Mouse (Mus musculus) liver, embryonic 11.5 days (tissue): ENCODE results near the gene Prkab1. TPM values are rescaled to one million over a fixed set of nuclear protein-coding genes. Genes with fewer than 3 reads are reported as not detected.

Experiments used
- ATAC-seq: fragments of 200-750 bp; cut with Nextera tagmentation; replicated peaks from 2 replicates; pipeline ENCODE4 v1.8.0; 2017; ENCODE audit warnings: moderate number of reproducible peaks, mild to moderate bottlenecking, moderate TSS enrichment, moderate library complexity; ENCODE audit not compliant: low FRiP score
- DNase-seq: peaks from one replicate; pipeline ENCODE4 v3.0.0-alpha.2; 2017; ENCODE audit warnings: low spot score
- H3K27ac ChIP-seq: fragments of 300-500 bp; sonication (generic); 2 replicates; pipeline ENCODE4 v1.5.1; 2014; ENCODE audit warnings: mild to moderate bottlenecking, low read depth, low read length, control low read depth
- H3K27me3 ChIP-seq: fragments of 300-500 bp; sonication (generic); replicated peaks from 2 replicates; pipeline ENCODE4 v1.6.1; 2014; ENCODE audit warnings: low read length, mixed read lengths; ENCODE audit not compliant: control insufficient read depth, insufficient read depth
- H3K36me3 ChIP-seq: fragments of 300-500 bp; sonication (generic); 2 replicates; pipeline ENCODE4 v1.6.1; 2014; ENCODE audit warnings: mild to moderate bottlenecking, low read length, moderate library complexity, mixed read lengths; ENCODE audit not compliant: control insufficient read depth, insufficient read depth
- H3K4me1 ChIP-seq: fragments of 300-500 bp; sonication (generic); replicated peaks from 2 replicates; pipeline ENCODE4 v1.6.1; 2014; ENCODE audit warnings: low read length, mixed read lengths; ENCODE audit not compliant: control insufficient read depth, insufficient read depth
- H3K4me2 ChIP-seq: fragments of 300-500 bp; sonication (generic); 2 replicates; pipeline ENCODE4 v1.6.1; 2014; ENCODE audit warnings: mild to moderate bottlenecking, control low read depth, moderate library complexity
- H3K4me3 ChIP-seq: fragments of 300-500 bp; sonication (generic); 2 replicates; pipeline ENCODE4 v1.5.1; 2014; ENCODE audit warnings: low read depth, low read length, control low read depth
- H3K9ac ChIP-seq: fragments of 300-500 bp; sonication (generic); 2 replicates; pipeline ENCODE4 v1.6.1; 2014; ENCODE audit warnings: low read depth, low read length, control low read depth
- H3K9me3 ChIP-seq: fragments of 300-500 bp; sonication (generic); 2 replicates; pipeline ENCODE4 v1.6.1; 2016; ENCODE audit warnings: low read length, inconsistent platforms, mixed read lengths; ENCODE audit not compliant: control insufficient read depth
- WGBS: fragments of 180-500 bp; shearing (Covaris S2); extraction: QIAGEN DNeasy Blood & Tissue Kit; methylation state at CpG from one replicate; pipeline ENCODE4 v1.1.7; 2014; 5-methylcytosine and 5-hydroxymethylcytosine counted together
- polyA plus RNA-seq: library from polyadenylated mRNA; unstranded; fragments of >200 nt; fragmentation: Nextera tagmentation; extraction: Ambion mirVana; gene quantifications from 2 replicates; pipeline ENCODE4 v1.2.1, GENCODE M21; 2014

Gene Prkab1
- polyA plus RNA-seq, 1 experiment from 2014 or later, result 109 TPM

DNA sequence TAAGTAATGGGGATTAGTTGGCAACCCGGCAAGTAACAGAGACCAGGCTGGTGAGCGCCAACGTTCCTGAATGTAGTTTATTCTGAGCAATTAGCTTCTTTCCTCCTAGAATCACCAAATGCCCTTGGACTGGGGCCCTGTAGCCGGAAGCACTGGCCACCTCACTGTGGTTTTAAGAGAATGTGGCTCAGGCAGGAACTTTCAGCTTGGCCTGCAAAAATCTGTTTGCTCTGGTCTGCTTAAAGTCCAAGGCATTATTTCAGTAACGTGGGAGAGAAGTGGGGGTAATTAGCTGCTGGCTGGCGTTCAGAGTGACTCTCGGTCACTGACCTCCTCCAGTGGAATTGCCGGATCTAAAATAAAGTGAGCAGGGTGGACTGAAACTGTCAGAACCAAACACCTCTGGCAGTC is 1.1 kb downstream of the Prkab1 start:
- ATAC-seq (no peak), DNase-seq (no peak)
- no peaks in the 10 kb centered on the region for H3K27me3 ChIP-seq
- WGBS, result 12% methylated on average over 8 of the region's 8 CpGs
- peaks cover 32% of the 10 kb centered on the region for H3K36me3 ChIP-seq
- peak overlapping the region; percentile 86 for H3K9ac ChIP-seq
- H3K9me3 ChIP-seq, result no peaks in the 10 kb centered on the region
- H3K4me3 ChIP-seq, result peak overlapping the region; percentile 80
- H3K27ac ChIP-seq, result peak overlapping the region; percentile 96
- peaks cover 58% of the 10 kb centered on the region for H3K4me1 ChIP-seq
- peak overlapping the region; percentile 80 for H3K4me2 ChIP-seq

DNA sequence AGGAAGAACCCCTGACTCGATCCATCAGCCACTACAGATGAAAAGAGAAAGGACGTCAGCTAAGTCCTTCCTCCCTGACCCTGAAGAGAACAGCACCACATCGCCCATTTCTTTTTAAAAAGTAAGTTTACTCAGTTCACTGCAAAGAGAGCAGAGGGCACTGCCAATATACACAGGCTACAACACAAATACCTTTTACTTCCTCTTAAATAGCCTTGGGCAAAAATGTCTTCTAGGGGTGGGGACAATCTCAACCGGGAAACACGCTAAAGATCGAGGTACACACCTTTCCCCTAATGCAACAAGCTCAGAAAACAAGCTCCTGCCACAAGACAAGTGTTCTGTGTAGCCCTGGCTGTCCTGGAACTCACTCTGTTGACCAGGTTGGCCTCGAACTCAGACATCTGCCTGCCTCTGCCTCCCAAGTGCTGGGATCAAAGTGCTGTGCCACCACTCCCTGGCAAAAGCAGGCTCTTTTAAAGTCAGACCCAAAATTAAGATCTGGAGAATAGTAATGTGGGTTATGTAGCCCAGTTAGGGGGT is 1.6 kb downstream of the Prkab1 start:
- ATAC-seq (no peak), DNase-seq (no peak)
- Histone ChIP-seq H3K4me2 (peak overlapping the region; percentile 80), H3K27ac (peak overlapping the region; percentile 96), H3K9me3 (no peaks in the 10 kb centered on the region), H3K36me3 (peaks cover 37% of the 10 kb centered on the region), H3K9ac (peak overlapping the region; percentile 86), H3K4me1 (peaks cover 53% of the 10 kb centered on the region), H3K4me3 (peak overlapping the region; percentile 80), H3K27me3 (no peaks in the 10 kb centered on the region)
- WGBS, result 39% methylated on average over 7 of the region's 7 CpGs

DNA sequence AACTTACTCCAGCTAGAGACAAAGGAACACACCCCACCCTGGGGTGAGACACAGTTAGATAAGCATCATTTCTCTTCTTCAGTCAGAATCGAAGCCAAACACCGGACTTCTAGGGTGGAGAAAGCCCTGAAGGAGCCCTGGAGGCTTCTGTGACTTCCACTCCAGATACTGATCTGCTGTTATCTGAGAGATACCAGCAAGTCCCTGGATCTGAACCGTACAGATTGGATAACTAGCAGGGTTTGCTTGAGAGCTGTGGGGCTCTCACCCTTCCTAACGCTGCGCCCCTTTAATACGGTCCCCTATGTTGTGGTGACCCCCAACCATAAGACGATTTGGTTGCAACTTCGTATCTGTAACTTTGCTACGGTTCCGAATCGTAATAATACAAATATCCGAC is 2.2 kb downstream of the Prkab1 start:
- H3K9me3 ChIP-seq, result no peaks in the 10 kb centered on the region
- H3K36me3 ChIP-seq, result peaks cover 43% of the 10 kb centered on the region
- peaks cover 53% of the 10 kb centered on the region for H3K4me1 ChIP-seq
- DNase-seq, result no peak
- H3K4me3 ChIP-seq, result peak overlapping the region; percentile 80
- peak overlapping the region; percentile 80 for H3K4me2 ChIP-seq
- H3K27me3 ChIP-seq, result no peaks in the 10 kb centered on the region
- 0 out of 2 replicates have a peak, but pooled peaks have one; percentile 4 for ATAC-seq
- peak overlapping the region; percentile 96 for H3K27ac ChIP-seq
- H3K9ac ChIP-seq, result peak overlapping the region; percentile 86
- 60% methylated on average over 12 of the region's 12 CpGs for WGBS

DNA sequence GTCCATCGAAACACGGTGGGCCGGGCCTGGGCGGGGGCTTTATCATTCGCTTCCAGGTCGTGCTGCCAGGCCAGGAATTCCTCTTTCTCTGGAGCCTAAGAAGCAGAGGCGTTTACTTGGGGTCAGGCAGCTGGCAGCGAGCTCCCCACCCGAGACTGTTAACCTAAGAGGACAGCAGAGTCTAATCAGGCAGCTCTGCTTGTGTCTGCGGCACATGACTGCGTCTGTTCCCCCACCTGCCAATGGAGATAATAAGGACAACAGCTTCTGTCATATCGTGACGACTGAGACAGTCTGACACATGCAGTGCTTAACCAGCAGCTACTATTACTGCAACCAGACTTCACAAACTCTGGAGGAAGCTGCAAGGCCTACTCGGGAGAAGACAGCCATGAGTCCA is 2.8 kb downstream of the Prkab1 start:
- Histone ChIP-seq H3K9ac (peak overlapping the region; percentile 86), H3K4me2 (peak overlapping the region; percentile 80), H3K9me3 (no peaks in the 10 kb centered on the region), H3K4me3 (peak overlapping the region; percentile 80), H3K27me3 (no peaks in the 10 kb centered on the region), H3K27ac (peak overlapping the region; percentile 96), H3K36me3 (peaks cover 49% of the 10 kb centered on the region), H3K4me1 (peaks cover 51% of the 10 kb centered on the region)
- ATAC-seq (peak; percentile 79), DNase-seq (peak; percentile 61)
- 47% methylated on average over 14 of the region's 14 CpGs for WGBS

DNA sequence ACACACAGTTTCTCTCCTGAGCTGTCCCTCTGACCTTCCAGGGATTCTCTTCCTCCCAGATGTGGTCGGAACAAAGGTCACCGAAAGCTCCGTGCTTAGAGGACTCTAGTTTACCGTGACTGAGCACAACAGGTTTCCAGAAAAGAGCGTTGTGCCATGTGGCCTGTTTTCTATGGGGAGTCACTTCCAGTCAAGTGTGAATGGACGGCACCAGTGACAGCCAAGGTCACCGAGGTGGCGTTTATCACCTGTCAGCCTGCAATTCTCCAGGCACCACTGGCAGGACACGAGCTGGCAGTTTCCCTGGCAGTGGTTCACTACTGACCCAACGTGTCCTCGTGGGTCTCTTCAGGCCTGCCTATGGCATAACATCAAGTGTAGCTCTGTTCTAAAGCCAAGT is 4.9 kb downstream of the Prkab1 start:
- Histone ChIP-seq H3K36me3 (peaks cover 70% of the 10 kb centered on the region), H3K27ac (peak overlapping the region; percentile 72), H3K27me3 (no peaks in the 10 kb centered on the region), H3K9me3 (no peaks in the 10 kb centered on the region), H3K4me3 (peak overlapping the region; percentile 12; the same call in 1 of the 2 replicates), H3K4me2 (peak overlapping the region; percentile 43), H3K4me1 (peaks cover 40% of the 10 kb centered on the region), H3K9ac (peak overlapping the region; percentile 32)
- WGBS, result 61% methylated on average over 11 of the region's 11 CpGs
- ATAC-seq, result no peak
- DNase-seq, result no peak

DNA sequence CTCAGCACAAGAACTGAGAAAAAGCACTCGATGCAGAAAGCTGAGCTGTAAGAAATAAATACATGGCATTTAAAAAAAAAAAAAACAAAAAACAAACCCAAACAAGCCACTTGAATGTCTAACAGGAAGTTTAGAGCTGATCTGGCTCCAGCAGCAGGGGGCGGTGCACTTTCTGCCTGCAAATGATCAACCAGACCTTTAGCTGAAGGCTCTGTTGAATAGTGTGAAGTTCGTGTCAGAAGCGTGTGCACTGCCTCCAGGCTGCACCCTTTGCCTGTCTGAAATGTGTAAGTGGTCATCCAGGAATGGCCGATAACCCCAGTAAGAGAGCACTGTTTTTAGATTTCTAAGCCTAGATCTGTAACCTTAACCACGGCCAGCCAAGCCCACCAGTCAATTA is 5.5 kb downstream of the Prkab1 start:
- ATAC-seq, result no peak

DNA sequence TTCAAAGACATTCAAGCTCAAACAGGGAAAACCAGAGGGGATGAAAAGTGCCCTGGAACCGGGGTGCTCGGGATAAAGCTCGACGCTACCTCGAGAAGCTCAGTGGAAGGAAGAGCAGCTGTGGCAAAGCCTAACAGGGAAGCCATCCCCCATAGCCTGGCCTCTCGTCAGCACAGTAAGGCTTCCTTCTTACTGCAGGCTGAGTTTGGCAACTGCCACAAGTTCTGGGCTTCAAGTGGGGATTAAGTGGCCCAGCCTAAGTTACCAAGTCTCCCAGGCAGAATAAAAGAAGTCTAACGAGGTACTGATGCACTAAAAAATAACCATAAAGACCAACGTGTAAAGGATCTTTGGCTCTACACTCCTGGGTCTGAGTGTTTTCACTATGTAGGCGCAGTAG is 6.1 kb downstream of the Prkab1 start:
- Histone ChIP-seq H3K36me3 (peaks cover 77% of the 10 kb centered on the region), H3K4me3 (no peak overlapping the region), H3K4me1 (peaks cover 40% of the 10 kb centered on the region), H3K4me2 (no peak overlapping the region), H3K9ac (no peak overlapping the region), H3K27me3 (no peaks in the 10 kb centered on the region), H3K27ac (no peak overlapping the region), H3K9me3 (no peaks in the 10 kb centered on the region)
- DNase-seq (no peak), ATAC-seq (no peak)
- WGBS, result 90% methylated on average over 9 of the region's 9 CpGs

More for the DNA sequence above, 5.5 kb downstream of the Prkab1 start:
- Histone ChIP-seq H3K9ac (peak overlapping the region; percentile 32; the same call in 1 of the 2 replicates), H3K4me1 (peaks cover 40% of the 10 kb centered on the region), H3K36me3 (peaks cover 75% of the 10 kb centered on the region), H3K4me2 (peak overlapping the region; percentile 43), H3K9me3 (no peaks in the 10 kb centered on the region), H3K27ac (peak overlapping the region; percentile 72), H3K27me3 (no peaks in the 10 kb centered on the region), H3K4me3 (0 out of 2 replicates have a peak overlapping the region, but pooled peaks have one; percentile 12)
- DNase-seq, result no peak
- 64% methylated on average over 6 of the region's 6 CpGs for WGBS

DNA sequence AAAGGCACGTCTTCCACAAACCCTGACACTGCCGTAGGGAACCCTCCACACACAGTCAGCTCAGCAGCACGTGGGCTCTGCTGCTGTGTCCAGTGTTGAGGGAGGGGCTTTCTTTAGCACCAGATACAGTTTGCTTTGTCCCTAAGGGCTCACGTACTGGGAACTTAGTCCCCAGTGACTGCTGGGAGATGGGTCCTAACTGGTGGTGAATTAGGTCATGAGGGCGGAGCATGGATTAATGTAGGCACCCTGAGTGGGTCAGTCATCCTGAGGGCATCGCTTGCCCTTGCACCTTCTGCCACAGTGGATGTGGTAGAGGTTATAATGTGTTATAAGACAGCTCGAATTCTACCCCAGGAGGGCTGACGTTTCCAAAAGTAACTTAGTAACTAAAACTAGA is 6.9 kb downstream of the Prkab1 start:
- no peak for DNase-seq
- Histone ChIP-seq H3K27me3 (no peaks in the 10 kb centered on the region), H3K9ac (no peak overlapping the region), H3K27ac (no peak overlapping the region), H3K4me3 (no peak overlapping the region), H3K4me2 (no peak overlapping the region), H3K36me3 (peaks cover 77% of the 10 kb centered on the region), H3K9me3 (no peaks in the 10 kb centered on the region), H3K4me1 (peaks cover 32% of the 10 kb centered on the region)
- WGBS, result 94% methylated on average over 8 of the region's 8 CpGs
- ATAC-seq, result no peak

DNA sequence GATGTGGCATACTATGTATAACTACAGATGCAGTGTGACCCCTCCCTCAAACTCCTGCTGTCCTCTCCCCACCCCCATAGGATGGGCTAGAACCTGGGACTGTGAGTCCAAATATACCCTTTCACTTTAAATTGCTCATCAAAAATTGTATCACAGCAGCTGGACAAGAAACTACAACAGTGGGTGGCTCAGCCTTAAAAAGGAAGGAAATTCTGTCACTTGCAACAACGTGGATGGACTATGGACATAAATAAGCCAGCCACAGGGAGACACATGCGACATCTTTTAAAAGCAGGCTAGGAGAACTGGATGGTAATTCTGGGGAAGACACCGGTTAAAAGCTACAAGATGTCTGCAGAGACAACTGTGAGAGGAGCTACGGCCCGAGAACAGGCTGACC is 7.8 kb downstream of the Prkab1 start:
- ATAC-seq (no peak), DNase-seq (no peak)
- WGBS, result 87% methylated on average over 5 of the region's 5 CpGs
- Histone ChIP-seq H3K4me3 (no peak overlapping the region), H3K36me3 (peaks cover 75% of the 10 kb centered on the region), H3K4me2 (no peak overlapping the region), H3K4me1 (peaks cover 23% of the 10 kb centered on the region), H3K9ac (no peak overlapping the region), H3K27me3 (no peaks in the 10 kb centered on the region), H3K9me3 (no peaks in the 10 kb centered on the region), H3K27ac (no peak overlapping the region)
